Comparison of ENCODE assay signal across 13 mouse cellular contexts in genomic region chr1:34517297-34517696, GRCm38 (mm10). TPM values are rescaled to one million over a fixed set of nuclear protein-coding genes. Genes with fewer than 3 reads are reported as not detected.
"Had no signal": no experiment of that assay in that cellular context is flagged by ENCODE, and none has a peak within 500 bp of the region (broad histone marks: within the 10 kb centered on the region; RNA-seq: fewer than 3 reads in every experiment).

No protein-coding gene starts in this region.

RNA-seq across cellular contexts. Expression of gene Cfc1, which starts 18.2 kb away (rescaled TPM):
- total RNA-seq: neutrophil, adult 5-6 weeks had no signal
- polyA plus RNA-seq: neural tube, embryonic 14.5 days; small intestine, adult 2 months; spleen, adult 2 months; testis, adult 2 months; thymus, adult 2 months; thymus, postnatal 0 days had no signal

RNA-seq across cellular contexts. Expression of gene Prss39, which starts 19.1 kb away (rescaled TPM):
- total RNA-seq: neutrophil, adult 5-6 weeks had no signal
- polyA plus RNA-seq: neural tube, embryonic 14.5 days; neural tube, embryonic 15.5 days; small intestine, adult 2 months; stomach, embryonic 14.5 days; stomach, embryonic 15.5 days; stomach, embryonic 16.5 days; stomach, postnatal 0 days; thymus, postnatal 0 days; urinary bladder, adult 2 months had no signal

RNA-seq across cellular contexts. Expression of gene Prss40, which starts 43.4 kb away (rescaled TPM):
- total RNA-seq: neutrophil, adult 5-6 weeks had no signal
- polyA plus RNA-seq: neural tube, embryonic 14.5 days; neural tube, embryonic 15.5 days; small intestine, adult 2 months; spleen, adult 2 months; stomach, embryonic 14.5 days; stomach, embryonic 15.5 days; stomach, embryonic 16.5 days; thymus, adult 2 months; thymus, postnatal 0 days; urinary bladder, adult 2 months had no signal
